Mouse (Mus musculus) embryonic facial prominence, embryonic 12.5 days (tissue): ENCODE data around the gene Polr2i. TPM values are rescaled to one million over a fixed set of nuclear protein-coding genes. Genes with fewer than 3 reads are reported as not detected.
A peak's percentile ranks its signal among the peaks of the same experiment; 100 is the strongest.

ENCODE experiments used
- ATAC-seq: fragments of 200-750 bp; cut with Nextera tagmentation; 2 replicates; pipeline ENCODE4 v1.8.0; 2017; ENCODE audit not compliant: insufficient number of reproducible peaks, insufficient read depth, low FRiP score, low TSS enrichment
- H3K27ac ChIP-seq: fragments of 300-500 bp; sonication (generic); 2 replicates; pipeline ENCODE4 v1.5.1; 2016; ENCODE audit warnings: mild to moderate bottlenecking
- H3K27me3 ChIP-seq: fragments of 300-500 bp; sonication (generic); 2 replicates; pipeline ENCODE4 v1.6.1; 2016; ENCODE audit warnings: mild to moderate bottlenecking, moderate library complexity
- H3K36me3 ChIP-seq: fragments of 300-500 bp; sonication (generic); 2 replicates; pipeline ENCODE4 v1.6.1; 2016; ENCODE audit warnings: mild to moderate bottlenecking
- H3K4me1 ChIP-seq: fragments of 300-500 bp; sonication (generic); 2 replicates; pipeline ENCODE4 v1.6.1; 2016
- H3K4me2 ChIP-seq: fragments of 300-500 bp; sonication (generic); replicated peaks from 2 replicates; pipeline ENCODE4 v1.6.1; 2016; ENCODE audit warnings: mild to moderate bottlenecking, moderate library complexity
- H3K4me3 ChIP-seq: fragments of 300-500 bp; sonication (generic); 2 replicates; pipeline ENCODE4 v1.5.1; 2016; ENCODE audit warnings: mild to moderate bottlenecking
- H3K9ac ChIP-seq: fragments of 300-500 bp; sonication (generic); 2 replicates; pipeline ENCODE4 v1.6.1; 2016; ENCODE audit warnings: mild to moderate bottlenecking, moderate library complexity
- H3K9me3 ChIP-seq: fragments of 300-500 bp; sonication (generic); 2 replicates; pipeline ENCODE4 v1.6.1; 2016; ENCODE audit warnings: mild to moderate bottlenecking, moderate library complexity
- WGBS: fragments of 180-500 bp; shearing (Covaris S2); methylation state at CpG from one replicate; pipeline ENCODE4 v1.1.7; 2016; 5-methylcytosine and 5-hydroxymethylcytosine counted together
- polyA plus RNA-seq: library from polyadenylated mRNA; unstranded; fragments of >200 nt; fragmentation: Nextera tagmentation; extraction: Ambion mirVana; gene quantifications from 2 replicates; pipeline ENCODE4 v1.2.1, GENCODE M21; 2016

Gene Polr2i
- polyA plus RNA-seq, 1 experiment from 2014 or later = 181 TPM

- Histone ChIP-seq H3K27ac (no peak overlapping the region), H3K4me1 (no peaks in the 10 kb centered on the region), H3K9ac (no peak overlapping the region), H3K4me2 (no peak overlapping the region), H3K36me3 (no peaks in the 10 kb centered on the region), H3K9me3 (no peaks in the 10 kb centered on the region), H3K4me3 (no peak overlapping the region), H3K27me3 (no peaks in the 10 kb centered on the region)
- ATAC-seq = no peak
- WGBS = 25% methylated on average over 4 of the region's 4 CpGs
These were observed 20.7 kb upstream of the Polr2i start for GRCm38 (mm10) chr7:30211025-30211424.

GRCm38 (mm10) chr7:30213881-30214280, 17.9 kb upstream of the Polr2i start:
- H3K4me3 ChIP-seq = no peak overlapping the region
- no peaks in the 10 kb centered on the region for H3K36me3 ChIP-seq
- no peak overlapping the region for H3K4me2 ChIP-seq
- no peak overlapping the region for H3K27ac ChIP-seq
- WGBS = 92% methylated on average over 3 of the region's 3 CpGs
- ATAC-seq = no peak
- no peaks in the 10 kb centered on the region for H3K27me3 ChIP-seq
- H3K9ac ChIP-seq = no peak overlapping the region
- peaks cover under 1% of the 10 kb centered on the region; the same call in 1 of the 2 replicates for H3K4me1 ChIP-seq
- H3K9me3 ChIP-seq = no peaks in the 10 kb centered on the region

- H3K36me3 ChIP-seq = no peaks in the 10 kb centered on the region
- ATAC-seq = no peak
- no peak overlapping the region for H3K4me3 ChIP-seq
- H3K27ac ChIP-seq = no peak overlapping the region
- WGBS = 94% methylated on average over 3 of the region's 3 CpGs
- no peaks in the 10 kb centered on the region for H3K9me3 ChIP-seq
- H3K9ac ChIP-seq = no peak overlapping the region
- no peak overlapping the region for H3K4me2 ChIP-seq
- H3K27me3 ChIP-seq = no peaks in the 10 kb centered on the region
- peaks cover 12% of the 10 kb centered on the region; the same call in 1 of the 2 replicates for H3K4me1 ChIP-seq
These were observed 15.9 kb upstream of the Polr2i start for GRCm38 (mm10) chr7:30215875-30216274.

GRCm38 (mm10) chr7:30216723-30217151, 15.0 kb upstream of the Polr2i start:
- no peaks in the 10 kb centered on the region for H3K9me3 ChIP-seq
- no peak overlapping the region for H3K27ac ChIP-seq
- no peaks in the 10 kb centered on the region for H3K27me3 ChIP-seq
- 1% methylated on average over 16 of the region's 16 CpGs for WGBS
- no peak overlapping the region for H3K9ac ChIP-seq
- no peaks in the 10 kb centered on the region for H3K36me3 ChIP-seq
- H3K4me2 ChIP-seq = peak overlapping the region; percentile 42
- H3K4me1 ChIP-seq = peaks cover 12% of the 10 kb centered on the region; the same call in 1 of the 2 replicates
- 0 out of 2 replicates have a peak overlapping the region, but pooled peaks have one; percentile 13 for H3K4me3 ChIP-seq
- ATAC-seq = peak; percentile 49; the same call in 1 of the 2 replicates

GRCm38 (mm10) chr7:30217277-30217676, 14.5 kb upstream of the Polr2i start:
- Histone ChIP-seq H3K4me3 (no peak overlapping the region), H3K4me1 (peaks cover 12% of the 10 kb centered on the region; the same call in 1 of the 2 replicates), H3K9me3 (no peaks in the 10 kb centered on the region), H3K4me2 (no peak overlapping the region), H3K9ac (no peak overlapping the region), H3K27me3 (no peaks in the 10 kb centered on the region), H3K36me3 (no peaks in the 10 kb centered on the region), H3K27ac (no peak overlapping the region)
- ATAC-seq = no peak
- 68% methylated on average over 2 of the region's 2 CpGs for WGBS

GRCm38 (mm10) chr7:30219293-30220007, 12.3 kb upstream of the Polr2i start:
- H3K9me3 ChIP-seq = no peaks in the 10 kb centered on the region
- H3K4me1 ChIP-seq = peaks cover 12% of the 10 kb centered on the region; the same call in 1 of the 2 replicates
- 3% methylated on average over 16 of the region's 16 CpGs for WGBS
- peak overlapping the region; percentile 45 for H3K4me3 ChIP-seq
- peak overlapping the region; percentile 51; the same call in 1 of the 2 replicates for H3K27ac ChIP-seq
- no peaks in the 10 kb centered on the region for H3K27me3 ChIP-seq
- peaks cover 10% of the 10 kb centered on the region for H3K36me3 ChIP-seq
- peak overlapping the region; percentile 53 for H3K9ac ChIP-seq
- ATAC-seq = peak; percentile 67; the same call in 1 of the 2 replicates
- H3K4me2 ChIP-seq = peak overlapping the region; percentile 90

GRCm38 (mm10) chr7:30220008-30220356, 11.8 kb upstream of the Polr2i start:
- Histone ChIP-seq H3K4me2 (peak overlapping the region; percentile 90), H3K27ac (0 out of 2 replicates have a peak overlapping the region, but pooled peaks have one; percentile 36), H3K27me3 (no peaks in the 10 kb centered on the region), H3K36me3 (peaks cover 11% of the 10 kb centered on the region), H3K9me3 (no peaks in the 10 kb centered on the region), H3K9ac (peak overlapping the region; percentile 53), H3K4me3 (peak overlapping the region; percentile 45), H3K4me1 (peaks cover 12% of the 10 kb centered on the region; the same call in 1 of the 2 replicates)
- no peak for ATAC-seq
- WGBS = 18% methylated on average over 11 of the region's 11 CpGs

GRCm38 (mm10) chr7:30221433-30221832, 10.3 kb upstream of the Polr2i start:
- no peak overlapping the region for H3K9ac ChIP-seq
- no peak overlapping the region for H3K27ac ChIP-seq
- no peaks in the 10 kb centered on the region for H3K27me3 ChIP-seq
- no peak overlapping the region for H3K4me3 ChIP-seq
- H3K9me3 ChIP-seq = no peaks in the 10 kb centered on the region
- 83% methylated on average over 3 of the region's 3 CpGs for WGBS
- H3K4me2 ChIP-seq = no peak overlapping the region
- H3K36me3 ChIP-seq = peaks cover 22% of the 10 kb centered on the region
- H3K4me1 ChIP-seq = peaks cover 12% of the 10 kb centered on the region; the same call in 1 of the 2 replicates
- no peak for ATAC-seq

- 87% methylated on average over 5 of the region's 5 CpGs for WGBS
- ATAC-seq = no peak
- H3K36me3 ChIP-seq = peaks cover 30% of the 10 kb centered on the region
- peaks cover 12% of the 10 kb centered on the region; the same call in 1 of the 2 replicates for H3K4me1 ChIP-seq
- H3K4me3 ChIP-seq = no peak overlapping the region
- H3K9me3 ChIP-seq = no peaks in the 10 kb centered on the region
- H3K4me2 ChIP-seq = no peak overlapping the region
- H3K9ac ChIP-seq = no peak overlapping the region
- H3K27ac ChIP-seq = no peak overlapping the region
- H3K27me3 ChIP-seq = no peaks in the 10 kb centered on the region
These were observed 9.5 kb upstream of the Polr2i start for GRCm38 (mm10) chr7:30222205-30222604.

- no peak overlapping the region for H3K9ac ChIP-seq
- H3K9me3 ChIP-seq = no peaks in the 10 kb centered on the region
- WGBS = 94% methylated on average over 12 of the region's 12 CpGs
- H3K36me3 ChIP-seq = peaks cover 41% of the 10 kb centered on the region
- ATAC-seq = no peak
- H3K4me3 ChIP-seq = no peak overlapping the region
- no peak overlapping the region for H3K4me2 ChIP-seq
- H3K27ac ChIP-seq = no peak overlapping the region
- H3K4me1 ChIP-seq = peaks cover 9% of the 10 kb centered on the region; the same call in 1 of the 2 replicates
- no peaks in the 10 kb centered on the region for H3K27me3 ChIP-seq
These were observed 7.5 kb upstream of the Polr2i start for GRCm38 (mm10) chr7:30224206-30224605.

GRCm38 (mm10) chr7:30231328-30231668, 450 bp upstream of the Polr2i start:
- peaks cover 17% of the 10 kb centered on the region for H3K4me1 ChIP-seq
- peak overlapping the region; percentile 77 for H3K4me2 ChIP-seq
- peaks cover 50% of the 10 kb centered on the region for H3K36me3 ChIP-seq
- peak overlapping the region; percentile 74 for H3K9ac ChIP-seq
- peak overlapping the region; percentile 82 for H3K4me3 ChIP-seq
- WGBS = 1% methylated on average over 16 of the region's 16 CpGs
- H3K9me3 ChIP-seq = no peaks in the 10 kb centered on the region
- peak overlapping the region; percentile 73 for H3K27ac ChIP-seq
- ATAC-seq = 0 out of 2 replicates have a peak, but pooled peaks have one; percentile 11
- H3K27me3 ChIP-seq = no peaks in the 10 kb centered on the region

GRCm38 (mm10) chr7:30232631-30233148, 942 bp downstream of the Polr2i start:
- Histone ChIP-seq H3K36me3 (peaks cover 36% of the 10 kb centered on the region), H3K27ac (peak overlapping the region; percentile 95)

More at GRCm38 (mm10) chr7:30232631-30233148, 942 bp downstream of the Polr2i start:
- Histone ChIP-seq H3K4me3 (peak overlapping the region; percentile 82), H3K4me1 (peaks cover 17% of the 10 kb centered on the region), H3K9ac (peak overlapping the region; percentile 74), H3K9me3 (no peaks in the 10 kb centered on the region), H3K27me3 (no peaks in the 10 kb centered on the region), H3K4me2 (peak overlapping the region; percentile 77)
- WGBS = 4% methylated on average over 24 of the region's 24 CpGs
- peak; percentile 37; the same call in 1 of the 2 replicates for ATAC-seq
